Mouse (Mus musculus): ENCODE measurements around the gene Tmem129.

DNA sequence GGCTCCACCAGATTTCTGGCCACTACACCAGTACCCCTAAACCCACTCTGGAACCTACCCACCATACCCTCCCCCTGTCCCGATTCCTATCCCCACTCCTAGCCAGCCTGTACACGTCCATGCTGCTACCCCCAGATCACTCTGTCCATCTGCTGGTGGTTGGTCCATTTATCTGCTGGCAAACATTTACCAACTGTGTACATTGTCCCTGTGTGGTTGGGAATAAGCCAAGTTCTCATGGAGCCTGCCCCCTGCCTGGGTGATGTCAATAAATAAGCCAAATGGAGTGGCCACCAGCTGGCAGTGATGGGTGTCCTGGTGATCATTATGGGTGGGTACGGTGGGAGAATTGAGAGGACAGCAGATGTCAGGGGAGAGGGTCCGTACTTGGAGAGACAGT, 28.9 kb upstream of the Tmem129 start:
- no peak for TF ChIP-seq POLR2A (IDR thresholded peaks at IDR 0.05; ENCODE audit: borderline replicate concordance, insufficient read depth, low read length)
- TF ChIP-seq CTCF (IDR thresholded peaks at IDR 0.05; ENCODE audit: borderline replicate concordance, insufficient read depth, low read depth, low read length) = no peak
